Mouse (Mus musculus): Measurements from ENCODE around the gene Slc25a16.

DNA sequence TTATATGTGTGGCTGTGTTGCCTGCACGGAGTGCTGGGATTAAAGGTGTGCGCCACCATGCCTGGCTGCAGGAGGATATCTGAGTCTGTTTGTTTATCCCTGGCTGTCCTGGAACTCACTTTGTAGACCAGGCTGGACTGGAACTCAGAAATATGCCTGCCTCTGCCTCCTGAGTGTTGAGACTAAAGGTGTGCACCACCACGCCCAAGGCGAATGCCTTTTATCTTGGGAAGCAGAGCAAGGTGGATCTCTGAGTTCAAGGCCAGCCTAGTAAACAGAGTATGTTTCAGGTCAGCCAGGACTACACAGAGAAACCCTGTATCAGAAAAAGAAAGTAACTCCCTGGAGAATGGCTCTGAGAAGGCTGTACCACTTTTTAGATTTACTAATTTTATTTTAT, 20.3 kb upstream of the Slc25a16 start:
- TF ChIP-seq POLR2A (IDR thresholded peaks at IDR 0.05; ENCODE audit: low read depth, low read length) (no peak), CTCF (IDR thresholded peaks at IDR 0.05; ENCODE audit: extremely low read depth, insufficient read depth, insufficient read length, insufficient replicate concordance) (no peak)
